Mouse (Mus musculus) T-helper 17 cell (primary cell): ENCODE data around the gene Amh.

ENCODE experiments used
- in situ Hi-C, 2 experiments: fragments of 300-600 bp; cut with MboI, MseI; formaldehyde crosslinking; loops; 1 replicate in 1 of 2; 2 replicates in 1 of 2; pipeline ENCODE4 v1.15.1; 2025; ENCODE audit warnings: high pct_unique_total_duplicates in 2 of 2

Amh gene

GRCm38 (mm10) chr10:80804916-80805315 lies at the start of gene Amh:
Gene Amh (plus strand): TSS chr10:80805243.
- in situ Hi-C loops, result loop anchor here in 1 of 2 experiments (5.0 kb wide), 1 partner anchor 192 kb away; no protein-coding TSS in a partner anchor

- in situ Hi-C loops, result no loop called here
Measured at GRCm38 (mm10) chr10:80755291-80756015, 49.6 kb upstream of the Amh start.

- in situ Hi-C loops, result no loop called here
Measured at GRCm38 (mm10) chr10:80756099-80756498, 48.9 kb upstream of the Amh start.

GRCm38 (mm10) chr10:80756509-80756908 lies 48.5 kb upstream of the Amh start:
- in situ Hi-C loops, result no loop called here

- in situ Hi-C loops, result no loop called here
Measured at GRCm38 (mm10) chr10:80756967-80757366, 48.1 kb upstream of the Amh start.

- in situ Hi-C loops, result no loop called here
Measured at GRCm38 (mm10) chr10:80757717-80758116, 47.3 kb upstream of the Amh start.

GRCm38 (mm10) chr10:80758651-80759050 lies 46.4 kb upstream of the Amh start:
- in situ Hi-C loops, result no loop called here

GRCm38 (mm10) chr10:80760596-80761524 lies 44.2 kb upstream of the Amh start:
- in situ Hi-C loops, result no loop called here

GRCm38 (mm10) chr10:80761821-80762220 lies 43.2 kb upstream of the Amh start:
- in situ Hi-C loops, result no loop called here

- in situ Hi-C loops, result no loop called here
Measured at GRCm38 (mm10) chr10:80763502-80763901, 41.5 kb upstream of the Amh start.

- in situ Hi-C loops, result no loop called here
Measured at GRCm38 (mm10) chr10:80765746-80766145, 39.3 kb upstream of the Amh start.

GRCm38 (mm10) chr10:80766161-80766815 lies 38.8 kb upstream of the Amh start:
- in situ Hi-C loops, result no loop called here

GRCm38 (mm10) chr10:80768365-80768764 lies 36.7 kb upstream of the Amh start:
- in situ Hi-C loops, result no loop called here

GRCm38 (mm10) chr10:80773816-80774215 lies 31.2 kb upstream of the Amh start:
- in situ Hi-C loops, result no loop called here

- in situ Hi-C loops, result no loop called here
Measured at GRCm38 (mm10) chr10:80774549-80774948, 30.5 kb upstream of the Amh start.

GRCm38 (mm10) chr10:80774981-80775380 lies 30.1 kb upstream of the Amh start:
- in situ Hi-C loops, result no loop called here

GRCm38 (mm10) chr10:80775731-80776130 lies 29.3 kb upstream of the Amh start:
- in situ Hi-C loops, result no loop called here

- in situ Hi-C loops, result no loop called here
Measured at GRCm38 (mm10) chr10:80776358-80776869, 28.6 kb upstream of the Amh start.

- in situ Hi-C loops, result no loop called here
Measured at GRCm38 (mm10) chr10:80777123-80777522, 27.9 kb upstream of the Amh start.

- in situ Hi-C loops, result no loop called here
Measured at GRCm38 (mm10) chr10:80779565-80779964, 25.5 kb upstream of the Amh start.

GRCm38 (mm10) chr10:80784302-80784701 lies 20.7 kb upstream of the Amh start:
- in situ Hi-C loops, result no loop called here

- in situ Hi-C loops, result loop anchor here in 1 of 2 experiments (5.0 kb wide), 1 partner anchor 73 kb away; no protein-coding TSS in a partner anchor
Measured at GRCm38 (mm10) chr10:80784871-80785270, 20.2 kb upstream of the Amh start.
